Mouse (Mus musculus) activated CD4-positive, CD25-positive, alpha-beta regulatory T cell, adult 9 weeks (primary cell): ENCODE results near the gene Ch25h. TPM values are rescaled to one million over a fixed set of nuclear protein-coding genes. Genes with fewer than 3 reads are reported as not detected.

Experiments used
- polyA plus RNA-seq: library from polyadenylated mRNA; unstranded; fragments of 100-300 nt; shearing (Covaris generic); gene quantifications from one replicate; pipeline ENCODE4 v1.2.1, GENCODE M21; 2017

Ch25h gene
- polyA plus RNA-seq = not detected

DNA sequence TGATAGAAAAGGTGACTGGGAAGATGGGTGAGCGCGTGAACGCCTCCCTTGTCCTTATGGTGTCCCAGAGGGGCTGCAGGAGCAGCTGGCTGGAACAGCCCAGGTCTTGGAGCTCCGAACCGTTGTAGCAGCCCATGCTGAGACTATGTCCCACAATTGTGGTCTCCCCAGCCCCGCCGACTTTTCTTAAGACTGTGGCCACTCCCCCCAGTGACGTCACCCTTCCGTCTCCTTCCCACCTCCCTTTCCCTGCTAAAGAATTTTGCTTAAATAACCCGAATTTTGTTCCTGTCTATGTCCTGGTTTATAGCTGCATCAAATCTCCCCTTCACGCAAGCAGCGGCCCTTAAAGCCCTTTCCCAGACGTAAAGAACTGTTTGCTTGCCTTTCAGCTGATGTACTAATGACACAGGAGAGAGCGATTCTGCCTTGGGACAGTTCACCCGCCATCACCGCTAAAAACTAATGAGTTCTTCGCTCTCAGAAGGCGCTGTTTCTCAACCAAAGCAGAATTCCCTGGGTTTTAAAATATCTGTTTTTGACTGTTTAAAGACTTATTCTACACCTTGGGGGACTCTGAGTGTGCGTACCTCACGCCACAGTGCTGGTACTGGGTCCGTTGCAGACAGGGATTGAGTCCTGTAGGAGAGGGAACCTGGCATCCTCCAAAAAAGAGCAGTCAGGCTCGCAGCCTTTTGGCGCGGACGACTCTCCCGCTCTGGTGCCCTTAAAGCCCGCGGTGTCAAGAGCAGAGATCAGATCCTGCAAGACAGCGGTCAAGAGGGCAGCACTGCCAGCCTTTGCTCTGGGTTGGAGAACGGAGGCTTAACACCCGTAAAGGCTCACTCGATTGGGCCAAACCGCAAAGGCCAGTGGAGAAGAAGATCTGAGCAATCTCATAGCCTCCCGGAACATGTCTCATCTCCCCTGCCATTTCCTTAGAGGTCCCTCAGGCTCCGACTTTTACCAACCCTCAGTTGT is at the start of gene Ch25h:
Gene Ch25h, minus strand, starts transcription at position 174 of the 981 bp plus-strand sequence.

Other genes with a start within 250 kb of the Ch25h start
- not detected for gene Acta2, start 219.6 kb downstream of the Ch25h start, polyA plus RNA-seq
- 128 TPM for gene Fas, start 184.5 kb downstream of the Ch25h start, polyA plus RNA-seq
- 97.1 TPM for gene Lipa, start 52.3 kb upstream of the Ch25h start, polyA plus RNA-seq
- 44.3 TPM for gene Ifit2, start 75.5 kb upstream of the Ch25h start, polyA plus RNA-seq
- 41.6 TPM for gene Ifit3, start 108.4 kb upstream of the Ch25h start, polyA plus RNA-seq
- gene Ifit1bl1, start 126.8 kb upstream of the Ch25h start, polyA plus RNA-seq = 133 TPM
- 8.0 TPM for gene Ifit3b, start 132.8 kb upstream of the Ch25h start, polyA plus RNA-seq
- gene Ifit1bl2, start 165.6 kb upstream of the Ch25h start, polyA plus RNA-seq = 0.87 TPM
- gene Ifit1, start 165.7 kb upstream of the Ch25h start, polyA plus RNA-seq = 42.9 TPM